Mouse (Mus musculus): ENCODE measurements around the gene Saa2. TPM values are rescaled to one million over a fixed set of nuclear protein-coding genes. Genes with fewer than 3 reads are reported as not detected.
"Not testable (repeated sequence)": the region's sequence is repeated elsewhere in the genome, so short reads cannot be mapped to it uniquely, and the experiment has no call there.

Gene Saa2
- polyA plus RNA-seq, 1 experiment from 2014 or later, result not detected

DNA sequence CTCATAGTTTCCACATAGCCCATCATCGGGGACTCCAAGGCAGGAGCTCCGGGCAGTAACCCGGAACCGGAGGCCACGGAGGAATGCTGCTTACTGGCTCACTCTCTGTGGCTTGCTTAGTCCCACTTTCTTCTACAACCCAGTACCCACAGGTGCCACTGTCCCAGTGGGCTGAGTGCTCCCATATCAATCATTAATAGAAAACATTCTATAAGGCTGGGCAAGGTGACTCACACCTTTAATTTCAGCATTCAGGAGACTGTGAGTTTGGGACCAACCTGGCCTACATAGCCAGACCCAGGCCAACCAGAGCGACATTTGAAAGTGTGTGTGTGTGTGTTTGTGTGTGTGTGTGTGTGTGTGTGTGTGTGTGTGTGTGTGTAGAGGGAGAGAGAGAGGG, 28.2 kb upstream of the Saa2 start:
- Histone ChIP-seq H3K36me3 (replicated peaks; ENCODE audit: control insufficient read depth, insufficient read depth) (no peaks in the 10 kb centered on the region), H3K27ac (no peak overlapping the region), H3K4me3 (replicated peaks; ENCODE audit: low read length) (no peak overlapping the region), H3K9ac (no peak overlapping the region), H3K4me1 (replicated peaks; ENCODE audit: control insufficient read depth, insufficient read depth, low read length) (no peaks in the 10 kb centered on the region), H3K9me3 (ENCODE audit: control insufficient read depth, low read length) (no peaks in the 10 kb centered on the region), H3K4me2 (replicated peaks) (no peak overlapping the region), H3K27me3 (ENCODE audit: control insufficient read depth, insufficient read depth, low read length) (no peaks in the 10 kb centered on the region)
- ATAC-seq (ENCODE audit: low FRiP score) (no peak), DNase-seq (ENCODE audit: low spot score) (no peak)
- 98% methylated on average over 6 of the region's 6 CpGs for WGBS

DNA sequence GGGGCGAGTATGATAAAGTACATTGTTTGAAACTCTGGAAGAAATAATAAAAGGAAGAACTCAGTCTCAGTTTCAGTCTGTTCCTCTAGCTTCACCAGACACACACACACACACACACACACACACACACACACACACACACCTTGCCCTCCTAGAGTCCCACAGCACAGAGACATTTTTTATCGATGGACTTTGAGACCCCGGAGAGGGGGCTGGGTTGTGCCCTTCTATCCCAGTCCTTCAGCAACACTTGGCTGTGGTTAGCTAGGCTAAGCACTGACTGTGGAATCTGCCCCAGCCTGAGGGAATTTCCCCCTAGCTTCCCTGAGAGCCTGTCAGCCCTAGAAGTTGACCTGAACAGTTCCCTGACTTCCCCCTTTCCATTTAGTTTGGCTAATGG, 27.7 kb upstream of the Saa2 start:
- WGBS, result 90% methylated on average over 3 of the region's 3 CpGs
- DNase-seq (ENCODE audit: low spot score) (no peak), ATAC-seq (ENCODE audit: low FRiP score) (no peak)
- no peaks in the 10 kb centered on the region for H3K9me3 ChIP-seq (ENCODE audit: control insufficient read depth, low read length)
- H3K36me3 ChIP-seq (replicated peaks; ENCODE audit: control insufficient read depth, insufficient read depth), result no peaks in the 10 kb centered on the region
- H3K4me1 ChIP-seq (replicated peaks; ENCODE audit: control insufficient read depth, insufficient read depth, low read length), result no peaks in the 10 kb centered on the region
- no peak overlapping the region for H3K27ac ChIP-seq
- no peak overlapping the region for H3K4me2 ChIP-seq (replicated peaks)
- H3K9ac ChIP-seq, result no peak overlapping the region
- no peaks in the 10 kb centered on the region for H3K27me3 ChIP-seq (ENCODE audit: control insufficient read depth, insufficient read depth, low read length)
- no peak overlapping the region for H3K4me3 ChIP-seq (replicated peaks; ENCODE audit: low read length)

DNA sequence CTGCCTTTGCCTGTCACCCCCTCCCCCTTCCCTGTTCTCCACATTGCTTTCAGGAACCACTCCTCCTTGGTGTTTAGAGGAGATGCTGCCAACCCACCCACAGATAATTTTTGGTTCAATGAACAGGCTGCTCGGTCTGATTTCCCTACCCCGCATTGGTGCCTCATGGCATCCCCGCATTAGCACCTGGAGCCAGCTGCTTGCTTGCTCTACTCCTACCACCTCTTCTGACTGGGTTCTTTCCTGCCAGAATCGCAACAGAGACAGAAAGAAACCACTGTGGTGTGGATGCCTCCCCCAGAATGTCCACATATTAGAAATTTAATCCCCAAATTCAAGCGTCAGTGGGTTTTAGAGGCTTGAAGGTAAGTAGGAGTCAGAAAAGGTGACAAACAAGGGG, 27.2 kb upstream of the Saa2 start:
- no peaks in the 10 kb centered on the region for H3K36me3 ChIP-seq (replicated peaks; ENCODE audit: control insufficient read depth, insufficient read depth)
- WGBS, result 71% methylated on average over 5 of the region's 5 CpGs
- H3K27ac ChIP-seq, result no peak overlapping the region

DNA sequence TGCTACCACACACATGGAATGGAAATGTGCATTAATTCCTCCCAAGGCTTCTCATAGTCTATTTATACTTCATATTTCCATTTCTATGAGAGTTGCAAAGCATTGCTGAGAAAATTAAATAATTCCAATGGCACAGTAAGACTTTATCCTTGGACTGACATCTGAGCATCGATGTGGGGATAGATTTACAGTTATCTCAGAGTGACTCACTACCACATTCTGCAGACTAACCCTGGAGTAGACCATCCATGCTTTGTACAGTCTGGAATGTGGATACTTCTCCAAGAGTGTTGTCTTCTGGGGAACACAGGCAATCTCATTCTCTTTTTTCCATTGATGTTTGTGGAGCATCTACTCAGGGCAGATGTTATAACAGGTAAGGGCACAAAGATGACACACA, 24.0 kb upstream of the Saa2 start:
- WGBS, result 90% methylated on average over 1 of the region's 1 CpGs
- H3K4me1 ChIP-seq (replicated peaks; ENCODE audit: control insufficient read depth, insufficient read depth, low read length), result no peaks in the 10 kb centered on the region
- H3K27me3 ChIP-seq (ENCODE audit: control insufficient read depth, insufficient read depth, low read length), result no peaks in the 10 kb centered on the region
- no peak overlapping the region for H3K27ac ChIP-seq
- no peak overlapping the region for H3K4me3 ChIP-seq (replicated peaks; ENCODE audit: low read length)
- no peak overlapping the region for H3K9ac ChIP-seq
- ATAC-seq (ENCODE audit: low FRiP score), result no peak
- H3K4me2 ChIP-seq (replicated peaks), result no peak overlapping the region
- no peaks in the 10 kb centered on the region for H3K36me3 ChIP-seq (replicated peaks; ENCODE audit: control insufficient read depth, insufficient read depth)
- no peak for DNase-seq (ENCODE audit: low spot score)
- H3K9me3 ChIP-seq (ENCODE audit: control insufficient read depth, low read length), result no peaks in the 10 kb centered on the region

More for the DNA sequence above, 27.2 kb upstream of the Saa2 start:
- Histone ChIP-seq H3K4me3 (replicated peaks; ENCODE audit: low read length) (no peak overlapping the region), H3K4me1 (replicated peaks; ENCODE audit: control insufficient read depth, insufficient read depth, low read length) (no peaks in the 10 kb centered on the region), H3K9ac (no peak overlapping the region), H3K27me3 (ENCODE audit: control insufficient read depth, insufficient read depth, low read length) (no peaks in the 10 kb centered on the region), H3K9me3 (ENCODE audit: control insufficient read depth, low read length) (no peaks in the 10 kb centered on the region), H3K4me2 (replicated peaks) (no peak overlapping the region)
- DNase-seq (ENCODE audit: low spot score) (no peak), ATAC-seq (ENCODE audit: low FRiP score) (no peak)

DNA sequence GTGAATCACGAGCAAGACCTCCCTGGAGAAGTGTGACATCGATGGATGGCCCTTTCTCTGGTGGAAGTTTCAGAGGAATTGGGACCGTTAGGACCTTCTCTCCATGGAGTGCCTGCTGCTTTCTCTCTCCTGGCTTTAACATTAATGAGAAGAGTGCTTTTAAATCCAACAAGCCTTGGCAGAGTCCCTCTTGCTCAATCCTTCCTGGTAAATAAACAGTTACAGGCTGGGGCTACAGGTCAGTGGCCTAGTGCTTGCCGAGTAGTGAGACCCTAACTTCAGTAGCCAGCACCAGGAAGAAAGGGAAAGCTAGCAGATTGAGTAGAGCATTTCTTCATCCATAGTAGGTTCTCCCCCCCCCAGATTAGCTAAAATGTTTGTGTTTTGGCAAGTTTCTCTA, 19.1 kb upstream of the Saa2 start, which contains the start of gene Saa4:
TSS of gene Saa4 (minus strand) at position 146 of the 400 bp plus-strand sequence.
- Histone ChIP-seq H3K9me3 (ENCODE audit: control insufficient read depth, low read length) (no peaks in the 10 kb centered on the region), H3K27ac (no peak within 1 kb of the TSS), H3K36me3 (replicated peaks; ENCODE audit: control insufficient read depth, insufficient read depth) (no peaks in the 10 kb centered on the region), H3K4me2 (replicated peaks) (no peak within 1 kb of the TSS), H3K9ac (no peak within 1 kb of the TSS), H3K27me3 (ENCODE audit: control insufficient read depth, insufficient read depth, low read length) (no peaks in the 10 kb centered on the region), H3K4me1 (replicated peaks; ENCODE audit: control insufficient read depth, insufficient read depth, low read length) (no peaks in the 10 kb centered on the region), H3K4me3 (replicated peaks; ENCODE audit: low read length) (no peak within 1 kb of the TSS)
- no peak for ATAC-seq (ENCODE audit: low FRiP score)
- WGBS, result 84% methylated on average over 4 of the region's 4 CpGs
- no peak for DNase-seq (ENCODE audit: low spot score)

DNA sequence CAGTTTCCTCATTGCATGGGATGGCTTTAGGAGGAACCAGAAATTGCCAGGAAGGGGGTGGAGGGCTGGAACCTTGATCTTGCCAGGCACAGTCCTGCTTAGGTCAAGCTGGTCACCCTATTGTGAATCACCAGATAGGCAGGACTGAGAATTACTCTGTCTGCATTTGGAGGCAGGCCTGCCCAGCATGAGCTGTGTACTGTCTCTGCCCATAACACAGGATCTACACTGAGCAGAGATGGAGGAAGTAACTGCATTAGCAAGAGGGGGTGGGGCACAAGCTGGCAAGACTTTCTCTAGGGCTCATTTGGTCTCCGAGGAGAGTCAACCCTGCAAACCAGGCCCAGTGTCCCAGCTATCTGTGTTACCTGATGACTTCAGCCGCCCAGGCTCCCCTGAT, 16.6 kb upstream of the Saa2 start:
- ATAC-seq (ENCODE audit: low FRiP score) (no peak), DNase-seq (ENCODE audit: low spot score) (no peak)
- no peaks in the 10 kb centered on the region for H3K36me3 ChIP-seq (replicated peaks; ENCODE audit: control insufficient read depth, insufficient read depth)
- no peak overlapping the region for H3K9ac ChIP-seq
- no peaks in the 10 kb centered on the region for H3K4me1 ChIP-seq (replicated peaks; ENCODE audit: control insufficient read depth, insufficient read depth, low read length)
- H3K27me3 ChIP-seq (ENCODE audit: control insufficient read depth, insufficient read depth, low read length), result no peaks in the 10 kb centered on the region
- no peak overlapping the region for H3K27ac ChIP-seq
- no peak overlapping the region for H3K4me2 ChIP-seq (replicated peaks)
- H3K4me3 ChIP-seq (replicated peaks; ENCODE audit: low read length), result no peak overlapping the region
- 74% methylated on average over 2 of the region's 2 CpGs for WGBS
- H3K9me3 ChIP-seq (ENCODE audit: control insufficient read depth, low read length), result no peaks in the 10 kb centered on the region

DNA sequence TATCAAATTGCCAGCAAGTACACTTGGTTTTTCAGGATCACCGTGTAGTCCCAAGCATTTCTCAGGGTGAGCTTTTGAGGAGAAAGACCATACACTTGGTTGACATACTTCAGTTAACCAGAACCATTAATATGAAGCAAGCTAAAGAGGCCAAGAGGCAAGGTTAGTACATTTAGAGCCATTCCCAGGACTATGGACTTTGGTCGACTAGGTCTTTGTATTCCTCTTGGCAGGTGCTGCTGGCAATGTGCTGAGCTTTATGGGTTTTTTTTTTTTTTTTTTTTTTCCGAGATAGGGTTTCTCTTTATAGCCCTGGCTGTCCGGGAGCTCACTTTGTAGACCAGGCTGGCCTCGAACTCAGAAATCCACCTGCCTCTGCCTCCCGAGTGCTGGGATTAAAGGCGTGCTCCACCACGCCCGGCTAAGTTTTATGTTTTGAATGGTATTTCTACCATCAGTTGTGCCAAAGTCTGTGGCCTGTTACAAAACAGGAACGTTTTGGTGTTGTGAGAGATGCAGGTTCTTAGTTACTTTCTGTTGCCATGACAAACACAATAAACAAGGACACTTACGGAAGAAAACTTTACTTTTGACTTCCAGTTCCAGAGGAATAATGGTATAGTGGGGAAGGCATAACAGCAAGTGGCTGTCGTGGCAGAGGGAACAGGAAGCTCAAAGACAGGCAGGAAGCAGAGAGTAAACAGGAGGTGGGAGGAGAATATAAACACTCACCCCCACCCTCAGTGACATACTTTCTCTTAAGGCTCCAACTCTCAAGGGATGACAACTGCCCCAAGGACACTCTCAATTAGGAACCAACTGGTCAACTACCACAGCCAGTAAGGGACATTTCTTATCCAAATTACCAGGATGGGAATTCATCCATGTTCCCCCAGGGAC, 12.8 kb upstream of the Saa2 start:
- DNase-seq (ENCODE audit: low spot score), result no peak
- ATAC-seq (ENCODE audit: low FRiP score), result no peak
- Histone ChIP-seq H3K36me3 (replicated peaks; ENCODE audit: control insufficient read depth, insufficient read depth) (no peaks in the 10 kb centered on the region), H3K9ac (no peak overlapping the region), H3K27ac (no peak overlapping the region), H3K4me1 (replicated peaks; ENCODE audit: control insufficient read depth, insufficient read depth, low read length) (no peaks in the 10 kb centered on the region), H3K9me3 (ENCODE audit: control insufficient read depth, low read length) (no peaks in the 10 kb centered on the region), H3K4me2 (replicated peaks) (no peak overlapping the region), H3K4me3 (replicated peaks; ENCODE audit: low read length) (no peak overlapping the region), H3K27me3 (ENCODE audit: control insufficient read depth, insufficient read depth, low read length) (no peaks in the 10 kb centered on the region)
- WGBS, result 88% methylated on average over 12 of the region's 12 CpGs

DNA sequence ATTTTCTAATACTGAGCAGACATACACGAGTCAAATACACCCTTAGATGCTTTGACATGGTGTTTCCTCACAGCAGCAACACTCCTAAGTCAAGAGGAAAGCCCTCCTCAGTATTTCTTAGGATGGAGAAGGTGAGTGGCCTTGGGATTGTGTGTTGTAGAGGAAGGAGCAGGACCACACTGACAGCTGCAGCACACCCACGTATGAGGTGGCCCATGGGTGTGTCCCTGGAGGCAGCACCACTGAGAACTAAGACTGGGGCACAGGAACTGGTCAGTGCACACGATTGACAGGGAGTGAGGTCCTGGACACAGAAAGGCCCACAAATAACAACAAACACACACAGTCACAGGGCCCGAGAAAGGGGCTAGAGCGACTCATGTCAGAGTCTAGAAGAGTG, 11.5 kb upstream of the Saa2 start:
- H3K36me3 ChIP-seq (replicated peaks; ENCODE audit: control insufficient read depth, insufficient read depth); ATAC-seq (ENCODE audit: low FRiP score); H3K27me3 ChIP-seq (ENCODE audit: control insufficient read depth, insufficient read depth, low read length); H3K4me3 ChIP-seq (replicated peaks; ENCODE audit: low read length); H3K4me2 ChIP-seq (replicated peaks); H3K27ac ChIP-seq; H3K4me1 ChIP-seq (replicated peaks; ENCODE audit: control insufficient read depth, insufficient read depth, low read length); H3K9me3 ChIP-seq (ENCODE audit: control insufficient read depth, low read length); DNase-seq (ENCODE audit: low spot score); H3K9ac ChIP-seq: not testable (repeated sequence)
- 79% methylated on average over 5 of the region's 5 CpGs for WGBS

DNA sequence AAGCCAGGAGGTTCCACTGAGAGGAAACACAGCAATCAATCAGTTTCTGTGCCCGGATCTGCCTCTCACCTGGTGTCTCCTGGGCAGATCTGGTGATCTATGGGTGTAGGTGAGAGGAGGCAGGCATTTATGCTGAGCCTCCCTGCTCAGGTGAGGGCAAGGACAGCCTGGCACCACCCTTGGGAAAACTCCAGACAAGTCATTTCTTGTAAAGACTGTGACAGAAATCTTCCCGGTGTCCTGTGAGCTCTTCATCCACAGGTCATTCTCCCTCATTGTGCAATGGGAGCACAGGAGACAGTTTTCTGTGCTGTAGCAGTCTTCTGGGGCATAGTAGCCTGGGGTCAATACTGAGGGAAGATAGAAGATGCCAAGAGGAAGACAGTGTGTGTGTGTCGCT, 8.7 kb upstream of the Saa2 start, which contains the start of gene Saa1:
TSS of gene Saa1 (minus strand) at position 101 of the 400 bp plus-strand sequence.
- not testable (repeated sequence) for H3K4me3 ChIP-seq (replicated peaks; ENCODE audit: low read length); DNase-seq (ENCODE audit: low spot score)

More for the DNA sequence above, 8.7 kb upstream of the Saa2 start, which contains the start of gene Saa1:
- ATAC-seq (ENCODE audit: low FRiP score); H3K27me3 ChIP-seq (ENCODE audit: control insufficient read depth, insufficient read depth, low read length); H3K9me3 ChIP-seq (ENCODE audit: control insufficient read depth, low read length); H3K9ac ChIP-seq; H3K4me2 ChIP-seq (replicated peaks); H3K4me1 ChIP-seq (replicated peaks; ENCODE audit: control insufficient read depth, insufficient read depth, low read length); H3K36me3 ChIP-seq (replicated peaks; ENCODE audit: control insufficient read depth, insufficient read depth); H3K27ac ChIP-seq: not testable (repeated sequence)
- WGBS, result 76% methylated on average over 3 of the region's 3 CpGs

All from hindbrain, embryonic 14.5 days (tissue).